Mouse (Mus musculus) heart, postnatal 0 days (tissue): ENCODE results near the gene Enox1.

Source experiments
- CTCF ChIP-seq: IDR thresholded peaks from 2 replicates; pipeline ENCODE4 v1.5.1; 2016; ENCODE audit warnings: antibody characterized with exemption, control low read depth, low read depth
- EP300 ChIP-seq: IDR thresholded peaks from 2 replicates; pipeline ENCODE4 v1.6.1; 2016; ENCODE audit warnings: antibody characterized with exemption, low read depth

DNA sequence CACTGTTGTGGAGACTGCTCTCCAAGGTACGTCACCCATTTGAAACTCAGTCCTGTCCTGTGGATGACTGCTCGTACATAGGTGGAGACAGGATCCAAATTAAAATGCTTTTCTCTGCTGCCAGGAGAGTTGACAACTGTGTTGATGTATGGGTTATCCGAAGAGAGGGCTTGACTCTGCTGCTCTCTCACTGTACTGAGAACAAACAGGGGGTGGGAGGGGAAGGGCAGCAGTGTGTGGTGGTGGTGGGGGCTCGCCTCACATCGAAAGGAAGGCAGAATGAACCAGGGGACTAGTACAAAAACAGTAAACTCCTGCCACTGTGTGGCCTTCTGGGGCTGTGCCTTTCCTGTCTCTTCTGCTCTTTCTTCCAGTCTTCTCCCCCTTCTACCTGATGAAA lies 317.5 kb downstream of the Enox1 start:
- TF ChIP-seq CTCF (no peak), EP300 (no peak)
